Comparison of ENCODE assay signal across 11 mouse cellular contexts in genomic region chr7:141079481-141080449, GRCm38 (mm10). TPM values are rescaled to one million over a fixed set of nuclear protein-coding genes. Genes with fewer than 3 reads are reported as not detected.
A peak's percentile ranks its signal among the peaks of the same experiment; 100 is the strongest.
DNase-seq lines count a peak whose midpoint lies in the region; ATAC-seq and TF ChIP-seq lines count a peak whose summit lies in the region.
"Had no signal": no experiment of that assay in that cellular context is flagged by ENCODE, and none has a peak within 500 bp of the region (broad histone marks: within the 10 kb centered on the region; RNA-seq: fewer than 3 reads in every experiment).

No protein-coding gene starts in this region.

- no peaks in the 10 kb centered on the region for H3K9me3 ChIP-seq in ES-E14 (ENCODE audit: control insufficient read depth, insufficient read depth, low read depth, low read length)
- H3K9me3 ChIP-seq in embryonic facial prominence, embryonic 14.5 days (ENCODE audit: control insufficient read depth, low read length), result no peaks in the 10 kb centered on the region
- H3K9me3 ChIP-seq: forebrain, embryonic 13.5 days; liver, embryonic 15.5 days; neural tube, embryonic 12.5 days had no signal

- peak; percentile 73; the same call in 1 of the 2 replicates for ATAC-seq in embryonic facial prominence, embryonic 14.5 days (ENCODE audit: low read depth)
- ATAC-seq: forebrain, embryonic 13.5 days had no signal

- no peaks in the 10 kb centered on the region for H3K36me3 ChIP-seq in ES-E14 (ENCODE audit: control insufficient read depth, insufficient read depth, low read length, poor library complexity, severe bottlenecking)
- H3K36me3 ChIP-seq in embryonic facial prominence, embryonic 14.5 days (ENCODE audit: control insufficient read depth, insufficient read depth, low read length), result no peaks in the 10 kb centered on the region
- H3K36me3 ChIP-seq: liver, embryonic 15.5 days; neural tube, embryonic 12.5 days had no signal

- DNase-seq in ES-E14 (ENCODE audit: low read depth, low spot score), result no peak
- DNase-seq in embryonic facial prominence, embryonic 14.5 days (ENCODE audit: low spot score), result peak; percentile 59
- peak; percentile 69 to 85 for DNase-seq in kidney, postnatal 25 days
- DNase-seq in lung, postnatal 14 days, result peak; percentile 47
- no peak for DNase-seq in adrenal gland, postnatal 25 days
- DNase-seq in MN1 (ENCODE audit: low spot score), result no peak
- no peak for DNase-seq in ovary, postnatal 10 days (ENCODE audit: low spot score)
- DNase-seq: heart, postnatal 36 days had no signal

- in situ Hi-C loops in ES-E14 (cut with MboI; ENCODE audit: low sequenced_read_pairs in 2 of 2, unreplicated experiment in 2 of 2), result no loop called here

- WGBS in embryonic facial prominence, embryonic 14.5 days, result 23% methylated on average over 17 of the region's 34 CpGs

- no peaks in the 10 kb centered on the region for H3K27me3 ChIP-seq in embryonic facial prominence, embryonic 14.5 days (replicated peaks; ENCODE audit: control insufficient read depth, insufficient read depth, low read length)

- H3K4me3 ChIP-seq in ES-E14 (ENCODE audit: insufficient read depth in 1 of 2, low read depth in 1 of 2, low read length in 2 of 2, poor library complexity in 1 of 2, severe bottlenecking in 1 of 2), result peak overlapping the region; percentile 31 to 56; a peak in 2 of 4 replicates
- peak overlapping the region; percentile 35 for H3K4me3 ChIP-seq in embryonic facial prominence, embryonic 14.5 days (ENCODE audit: low read depth, low read length)
- H3K4me3 ChIP-seq: forebrain, embryonic 13.5 days; liver, embryonic 15.5 days; neural tube, embryonic 12.5 days had no signal

- H3K4me1 ChIP-seq in ES-E14 (ENCODE audit: control insufficient read depth in 2 of 2, insufficient read depth in 2 of 2, low read length in 2 of 2, poor library complexity in 1 of 2), result peaks cover 0 to 27% of the 10 kb centered on the region in 2 experiments; a peak in 1 of 4 replicates
- H3K4me1 ChIP-seq in embryonic facial prominence, embryonic 14.5 days (ENCODE audit: control insufficient read depth, insufficient read depth, low read length), result no peaks in the 10 kb centered on the region
- H3K4me1 ChIP-seq: forebrain, embryonic 13.5 days; liver, embryonic 15.5 days; neural tube, embryonic 12.5 days had no signal

- H3K9ac ChIP-seq in ES-E14 (ENCODE audit: insufficient read depth, low read depth, low read length, poor library complexity, severe bottlenecking), result peak overlapping the region; percentile 2; the same call in 1 of the 2 replicates
- H3K9ac ChIP-seq in embryonic facial prominence, embryonic 14.5 days (ENCODE audit: low read depth, low read length), result peak overlapping the region; percentile 62
- H3K9ac ChIP-seq: forebrain, embryonic 13.5 days; liver, embryonic 15.5 days; neural tube, embryonic 12.5 days had no signal

- peak overlapping the region; percentile 41 for H3K4me2 ChIP-seq in embryonic facial prominence, embryonic 14.5 days (ENCODE audit: low read depth, low read length)
- H3K4me2 ChIP-seq: forebrain, embryonic 13.5 days; liver, embryonic 15.5 days; neural tube, embryonic 12.5 days had no signal

- H3K27ac ChIP-seq in ES-E14 (ENCODE audit: insufficient read depth, low read depth, low read length, poor library complexity, severe bottlenecking), result no peak overlapping the region
- H3K27ac ChIP-seq in embryonic facial prominence, embryonic 14.5 days (replicated peaks; ENCODE audit: low read depth, low read length), result peak overlapping the region; percentile 65
- H3K27ac ChIP-seq: forebrain, embryonic 13.5 days; liver, embryonic 15.5 days; neural tube, embryonic 12.5 days had no signal

TF ChIP-seq in ES-E14, 5 proteins besides CTCF, POLR2A, EP300 and RAD21:
- TF ChIP-seq MAFK (IDR thresholded peaks at IDR 0.05; ENCODE audit: insufficient read depth, low read depth, low read length), result no peak
- no peak for TF ChIP-seq ZNF384 (IDR thresholded peaks at IDR 0.05; ENCODE audit: low read depth, low read length)

RNA-seq across cellular contexts. Expression of gene Pkp3, which starts 1.7 kb away (rescaled TPM):
- total RNA-seq in ES-E14 (2012; rRNA removed), result 8.0 and 12.2 TPM in 2 replicates
- polyA plus RNA-seq in embryonic facial prominence, embryonic 14.5 days (2014; fragmentation: Nextera tagmentation; extraction: Ambion mirVana), result 30.0 and 33.5 TPM in 2 replicates
- total RNA-seq in adrenal gland, postnatal 25 days (2021), result 0.86 and 1.2 TPM in 2 replicates
- total RNA-seq: heart, postnatal 36 days had no signal
- polyA plus RNA-seq: forebrain, embryonic 13.5 days had no signal

RNA-seq across cellular contexts. Expression of gene B4galnt4, which starts 18.9 kb away (rescaled TPM):
- 31.1 and 78.3 TPM in 2 replicates for total RNA-seq in ES-E14 (2012; rRNA removed)
- polyA plus RNA-seq in embryonic facial prominence, embryonic 14.5 days (2014; fragmentation: Nextera tagmentation; extraction: Ambion mirVana), result 6.6 and 10.3 TPM in 2 replicates
- 2.5 and 3.6 TPM in 2 replicates for total RNA-seq in adrenal gland, postnatal 25 days (2021)
- total RNA-seq: heart, postnatal 36 days had no signal

RNA-seq across cellular contexts. Expression of gene Sigirr, which starts 20.6 kb away (rescaled TPM):
- 18.2 and 56.2 TPM in 2 replicates for total RNA-seq in ES-E14 (2012; rRNA removed)
- 4.0 and 4.4 TPM in 2 replicates for polyA plus RNA-seq in embryonic facial prominence, embryonic 14.5 days (2014; fragmentation: Nextera tagmentation; extraction: Ambion mirVana)
- total RNA-seq in adrenal gland, postnatal 25 days (2021), result 4.5 and 5.0 TPM in 2 replicates

RNA-seq across cellular contexts. Expression of gene Ano9, which starts 37.8 kb away (rescaled TPM):
- 26.4 and 102 TPM in 2 replicates for total RNA-seq in ES-E14 (2012; rRNA removed)
- 3.7 and 5.0 TPM in 2 replicates for polyA plus RNA-seq in embryonic facial prominence, embryonic 14.5 days (2014; fragmentation: Nextera tagmentation; extraction: Ambion mirVana)
- 0.33 TPM in 1 of 2 replicates, not detected in the other for total RNA-seq in adrenal gland, postnatal 25 days (2021)
- polyA plus RNA-seq: forebrain, embryonic 13.5 days; neural tube, embryonic 12.5 days had no signal

RNA-seq across cellular contexts. Expression of gene Ptdss2, which starts 42.4 kb away (rescaled TPM):
- 65.1 and 82.8 TPM in 2 replicates for total RNA-seq in ES-E14 (2012; rRNA removed)
- 64.5 and 74.8 TPM in 2 replicates for polyA plus RNA-seq in embryonic facial prominence, embryonic 14.5 days (2014; fragmentation: Nextera tagmentation; extraction: Ambion mirVana)
- 29.1 and 48.2 TPM in 2 replicates for total RNA-seq in adrenal gland, postnatal 25 days (2021)

Comparison
In these comparisons a context has a peak if more than half of its experiments do, and no peak if none do; other contexts are left out.
1. DNase-seq: peak in embryonic facial prominence, embryonic 14.5 days (single experiment), kidney, postnatal 25 days (2 of 2) and lung, postnatal 14 days (single experiment); none in ES-E14 (single experiment), adrenal gland, postnatal 25 days (single experiment), MN1 (single experiment) and ovary, postnatal 10 days (single experiment).